Mouse (Mus musculus) heart, postnatal 4 days (tissue): Measurements from ENCODE around the gene Rps16. TPM values are rescaled to one million over a fixed set of nuclear protein-coding genes. Genes with fewer than 3 reads are reported as not detected.

Source experiments
- DNase-seq: peaks from one replicate; pipeline ENCODE4 v3.0.0; 2021
- total RNA-seq, 2 experiments: library from RNA; stranded (reverse); gene quantifications; 2 replicates each; pipeline ENCODE4 v1.2.3; 2021

Gene Rps16
- total RNA-seq, result 1,000 to 10,000 TPM in 1 of 2 experiments, 100 to 1,000 TPM in 1; 972 to 1,025 TPM

DNA sequence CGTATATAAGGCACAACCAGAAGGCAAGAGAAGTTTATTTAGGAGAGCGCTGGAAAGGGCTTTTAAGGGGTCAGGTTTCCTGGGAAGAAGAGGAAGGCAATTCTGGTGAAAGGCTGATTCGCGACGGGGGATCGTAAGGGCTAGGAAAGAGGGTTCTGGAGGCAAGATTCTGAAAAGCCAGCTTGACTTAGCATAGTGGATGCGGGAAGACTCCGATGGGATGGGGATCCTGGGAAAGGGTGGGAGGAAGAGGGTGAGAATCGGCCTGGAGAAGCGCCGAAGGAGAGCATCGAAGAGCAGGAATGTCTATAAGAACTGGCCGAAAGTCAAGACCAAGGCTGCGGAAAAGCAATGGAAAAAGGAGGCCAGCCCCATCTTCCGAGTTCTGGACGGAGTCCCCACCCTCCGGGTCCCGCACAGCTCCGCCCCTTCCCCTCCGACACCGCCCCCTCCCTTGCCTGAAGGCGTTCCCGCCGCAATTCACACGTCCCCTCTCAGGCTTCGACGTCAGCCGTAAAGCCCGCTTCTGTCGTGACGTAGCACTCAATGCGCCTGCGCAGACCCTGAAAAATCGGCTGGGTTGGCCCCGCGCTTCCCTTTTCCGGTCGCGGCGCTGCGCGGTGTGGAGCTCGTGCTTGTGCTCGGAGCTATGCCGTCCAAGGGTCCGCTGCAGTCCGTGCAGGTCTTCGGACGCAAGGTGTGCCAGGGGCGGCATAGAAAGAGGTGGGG lies at the start of gene Rps16:
Rps16 (plus strand) TSS at position 498 of the 729 bp plus-strand sequence.
- peak; percentile 100 for DNase-seq

- DNase-seq, result peak; percentile 78
Observed at GRCm38 (mm10) chr7:28301616-28302433, 48.6 kb upstream of the Rps16 start, which contains the start of gene Dll3. Dll3 (minus strand) TSS chr7:28302238.

GRCm38 (mm10) chr7:28305641-28306040 lies 44.8 kb upstream of the Rps16 start:
- DNase-seq, result no peak

DNA sequence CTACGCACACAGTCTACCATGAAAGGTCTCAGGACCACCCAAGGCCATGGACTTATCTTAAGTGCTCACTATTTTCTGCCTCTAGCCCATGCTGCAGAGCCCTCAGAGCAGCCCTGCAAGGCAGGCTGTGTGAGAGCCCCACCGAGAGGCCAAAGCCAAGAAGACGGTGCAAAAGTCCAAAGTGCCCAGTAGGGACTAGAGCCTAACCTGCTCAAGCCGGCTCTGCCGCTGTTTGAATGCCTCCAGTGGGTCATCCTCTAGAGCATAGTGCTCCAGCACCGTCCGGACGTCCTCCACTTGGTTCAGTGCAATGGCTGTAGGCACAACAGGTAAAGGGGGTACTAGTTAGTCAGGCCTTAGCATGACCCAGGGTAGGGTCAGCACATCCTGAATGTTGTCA lies 44.2 kb upstream of the Rps16 start:
- DNase-seq, result no peak

- DNase-seq, result no peak
Observed at GRCm38 (mm10) chr7:28309737-28310136, 40.7 kb upstream of the Rps16 start.

DNA sequence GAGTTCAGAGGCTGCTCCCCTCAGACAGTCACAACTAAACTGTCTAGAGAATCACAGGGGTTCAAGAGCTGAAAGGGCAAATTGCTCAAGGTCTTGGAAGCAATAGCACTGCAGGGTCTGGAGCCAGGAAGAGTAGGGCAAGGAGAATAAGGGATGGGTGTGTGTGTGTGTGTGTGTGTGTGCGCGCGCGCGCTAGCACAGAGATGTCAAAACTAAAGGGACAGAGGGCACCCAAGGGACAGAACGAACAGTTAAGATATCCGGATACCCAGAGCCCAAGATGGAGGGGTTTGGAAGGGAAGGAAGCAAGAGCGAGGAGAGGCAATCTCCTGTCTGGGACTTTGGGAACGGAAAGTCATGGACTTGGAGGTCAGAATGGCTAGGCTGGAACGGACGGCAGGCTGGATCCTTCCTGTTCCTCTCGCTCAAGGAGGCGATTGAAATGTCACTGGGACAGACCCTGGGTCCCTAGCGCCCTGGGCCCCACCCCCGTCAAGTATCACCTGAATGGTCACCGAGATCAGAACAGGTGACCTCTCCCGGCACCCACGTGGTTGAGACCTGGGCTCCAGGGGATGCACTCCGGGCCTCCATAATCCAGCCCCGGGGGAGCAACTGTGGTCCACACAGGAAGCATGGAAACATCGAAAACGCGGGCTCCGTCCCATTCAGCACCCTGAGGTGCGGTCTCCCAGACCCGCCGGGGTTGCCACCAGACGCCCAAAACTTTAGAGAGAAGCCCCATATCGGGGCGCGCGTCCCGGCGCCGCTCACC lies 39.1 kb upstream of the Rps16 start:
- no peak for DNase-seq

DNA sequence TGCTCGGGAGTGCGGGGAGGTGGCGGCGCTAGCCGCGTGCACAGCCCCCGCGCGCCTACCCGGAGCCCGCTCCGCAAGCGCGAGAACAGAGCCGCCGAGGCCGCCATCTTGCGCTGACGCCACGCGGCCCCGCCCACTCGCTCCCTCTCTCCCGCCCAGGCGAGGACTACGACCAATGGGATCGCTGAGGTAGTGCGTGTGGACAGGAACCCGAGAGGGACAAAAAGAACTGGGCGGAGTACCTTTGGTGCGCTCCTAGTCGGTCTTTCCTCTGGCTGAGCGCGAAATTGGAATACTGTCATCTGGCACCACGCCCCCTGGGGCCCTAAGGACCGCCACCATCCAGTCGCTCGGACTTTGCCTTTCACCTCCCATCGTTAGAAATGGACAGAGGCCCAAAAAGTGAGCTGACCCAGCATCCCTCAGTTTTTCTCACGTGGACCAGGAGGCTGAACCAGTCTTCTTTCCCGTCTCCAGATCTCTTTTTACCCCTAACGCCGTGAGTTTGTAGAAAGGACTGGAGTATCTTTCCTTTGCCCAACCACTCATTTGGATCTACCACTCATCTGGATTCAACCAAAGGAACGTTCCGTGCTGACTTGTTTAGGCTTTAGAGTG lies 38.4 kb upstream of the Rps16 start, which contains the start of gene Timm50:
Timm50 (minus strand) TSS at position 147 of the 618 bp plus-strand sequence.
- peak; percentile 98 for DNase-seq

DNA sequence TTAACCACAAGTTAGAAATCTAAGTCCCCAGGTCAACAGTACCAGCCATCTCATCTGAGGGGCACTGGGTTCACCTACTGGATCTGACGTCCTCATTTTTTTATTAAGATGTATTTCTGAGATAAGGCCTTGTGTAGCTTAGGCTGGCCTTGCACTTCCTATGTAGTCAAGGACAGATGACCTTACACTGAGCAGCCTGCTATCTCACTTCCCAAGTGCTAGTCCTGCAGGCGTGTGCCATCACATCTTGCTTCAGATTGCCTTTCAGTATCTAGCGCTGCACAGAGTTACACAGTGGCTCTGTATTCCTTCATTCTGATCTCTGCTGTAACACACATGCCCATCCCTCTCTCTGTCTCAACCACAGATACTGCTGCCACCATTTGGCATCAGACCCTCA lies 32.4 kb upstream of the Rps16 start:
- DNase-seq, result no peak

- no peak for DNase-seq
Observed at GRCm38 (mm10) chr7:28318714-28319113, 31.7 kb upstream of the Rps16 start.

- DNase-seq, result no peak
Observed at GRCm38 (mm10) chr7:28321974-28322720, 28.3 kb upstream of the Rps16 start.

DNA sequence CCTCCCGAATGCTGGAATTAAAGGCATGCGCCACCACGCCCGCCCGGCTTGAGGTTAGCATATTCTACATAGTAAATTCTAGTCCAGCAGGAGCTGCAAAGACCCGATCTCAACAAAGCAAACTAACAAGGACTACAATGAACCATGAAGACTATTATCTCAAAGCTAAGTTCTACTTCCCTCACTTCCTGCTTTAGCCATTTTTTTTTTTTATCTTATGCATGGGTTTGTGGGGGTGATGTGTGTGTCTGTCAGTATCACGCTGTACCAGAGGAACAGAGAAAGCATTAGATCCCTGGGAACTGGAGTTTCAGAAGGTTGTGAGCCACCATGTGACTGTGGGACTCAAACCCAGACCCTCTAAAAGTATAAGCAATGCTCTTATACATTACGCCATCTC lies 25.2 kb upstream of the Rps16 start:
- no peak for DNase-seq

DNA sequence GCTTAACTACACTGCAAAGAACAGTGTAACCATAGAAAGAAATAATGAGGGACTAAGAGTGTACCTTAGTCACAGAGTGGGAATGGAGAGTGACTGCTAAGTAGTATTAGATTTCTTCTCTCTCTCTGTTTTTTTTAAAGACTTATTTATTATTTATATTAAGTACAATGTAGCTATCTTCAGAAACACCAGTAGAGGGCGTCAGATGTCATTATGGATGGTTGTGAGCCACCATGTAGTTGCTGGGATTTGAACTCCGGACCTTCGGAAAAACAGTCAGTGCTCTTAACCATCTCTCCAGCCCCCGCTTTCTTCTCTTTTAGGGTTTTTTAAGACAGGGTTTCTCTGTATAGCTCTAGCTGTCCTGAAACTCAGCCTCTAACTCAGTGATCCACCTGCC lies 24.0 kb upstream of the Rps16 start:
- no peak for DNase-seq

- DNase-seq, result no peak
Observed at GRCm38 (mm10) chr7:28328260-28328659, 22.2 kb upstream of the Rps16 start.

DNA sequence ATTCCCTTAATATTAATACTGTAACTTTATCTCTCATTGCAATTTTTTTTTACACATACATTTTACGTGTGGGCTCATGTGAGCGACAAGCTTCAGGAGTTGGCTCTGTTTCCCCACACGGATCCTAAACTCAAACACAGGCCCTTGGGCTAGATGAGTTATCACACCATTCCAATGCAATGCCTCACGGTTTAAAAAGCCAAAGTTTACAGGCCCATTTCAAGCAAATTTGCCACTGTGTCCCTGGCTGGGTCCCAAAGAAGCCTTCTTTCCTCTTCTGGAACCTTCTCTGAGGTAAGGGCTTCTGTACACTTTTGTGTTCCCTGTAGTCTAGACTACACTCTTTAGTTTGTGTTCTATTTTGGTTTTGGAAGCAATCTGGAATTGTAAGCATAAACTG lies 15.9 kb upstream of the Rps16 start:
- no peak for DNase-seq

DNA sequence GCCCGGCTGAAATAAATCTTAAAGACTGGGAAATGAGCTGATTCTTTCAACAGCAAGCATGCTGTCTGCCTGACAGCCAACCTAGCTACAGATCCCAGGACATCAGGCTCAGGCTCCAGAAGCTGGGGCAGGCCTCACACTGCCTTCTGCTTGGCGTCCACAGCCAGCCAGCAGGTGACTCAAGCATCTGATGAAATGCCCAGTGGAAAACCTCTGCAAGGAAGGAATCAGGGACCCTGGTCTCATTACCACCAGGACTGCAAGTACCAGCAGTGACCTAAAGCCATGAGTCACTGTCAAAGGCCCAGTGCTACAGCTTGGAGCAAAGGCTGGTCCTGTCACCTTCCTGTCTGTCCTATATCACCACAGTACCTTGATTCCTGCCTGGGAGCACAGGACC lies 15.0 kb upstream of the Rps16 start:
- DNase-seq, result no peak

DNA sequence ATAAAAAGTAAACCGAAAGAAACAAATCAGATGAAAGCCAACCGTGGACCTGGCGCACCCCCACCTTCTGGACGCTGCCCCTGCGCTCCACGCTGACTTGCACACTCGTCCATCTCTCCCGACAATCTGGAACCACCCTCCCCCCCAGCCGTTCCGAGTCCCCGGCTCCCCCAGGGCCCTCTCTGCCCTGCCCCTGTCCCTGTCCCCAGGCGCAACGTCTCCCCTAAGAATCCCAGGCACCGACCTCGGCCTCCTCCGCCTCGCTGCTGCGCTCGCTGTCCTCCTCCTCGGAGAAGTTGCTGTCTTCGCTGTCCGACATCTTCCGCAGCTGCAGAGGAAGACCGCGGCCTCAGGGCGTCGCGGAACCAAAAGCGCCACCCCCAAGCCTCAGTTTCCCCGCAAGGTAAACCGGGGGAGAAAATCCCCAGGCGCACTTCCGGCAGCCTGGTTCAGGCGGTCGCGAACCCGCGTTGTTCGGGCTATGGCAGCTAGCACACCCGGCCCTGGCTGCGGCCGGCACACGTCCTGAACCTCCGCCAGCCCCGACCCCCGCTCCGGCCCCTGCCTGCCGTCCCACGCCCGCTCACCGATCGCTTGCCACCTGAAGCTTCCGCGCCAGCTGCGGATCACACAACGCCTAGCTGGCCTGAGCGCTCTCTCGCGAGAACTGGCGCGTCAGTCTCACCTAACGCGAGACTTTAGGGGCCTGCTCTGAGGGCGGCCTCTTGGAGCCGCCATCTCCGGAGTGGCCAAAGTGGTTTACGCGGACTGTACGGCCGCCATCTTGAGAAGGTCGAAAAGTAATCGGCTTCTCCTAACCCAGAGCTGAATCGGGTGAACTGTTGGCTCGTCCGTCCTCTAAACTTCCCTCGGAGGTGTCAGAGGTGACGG lies 12.1 kb upstream of the Rps16 start, which contains the start of gene Supt5:
Supt5 (minus strand) TSS at position 639 of the 891 bp plus-strand sequence.
- DNase-seq, result peak; percentile 98

DNA sequence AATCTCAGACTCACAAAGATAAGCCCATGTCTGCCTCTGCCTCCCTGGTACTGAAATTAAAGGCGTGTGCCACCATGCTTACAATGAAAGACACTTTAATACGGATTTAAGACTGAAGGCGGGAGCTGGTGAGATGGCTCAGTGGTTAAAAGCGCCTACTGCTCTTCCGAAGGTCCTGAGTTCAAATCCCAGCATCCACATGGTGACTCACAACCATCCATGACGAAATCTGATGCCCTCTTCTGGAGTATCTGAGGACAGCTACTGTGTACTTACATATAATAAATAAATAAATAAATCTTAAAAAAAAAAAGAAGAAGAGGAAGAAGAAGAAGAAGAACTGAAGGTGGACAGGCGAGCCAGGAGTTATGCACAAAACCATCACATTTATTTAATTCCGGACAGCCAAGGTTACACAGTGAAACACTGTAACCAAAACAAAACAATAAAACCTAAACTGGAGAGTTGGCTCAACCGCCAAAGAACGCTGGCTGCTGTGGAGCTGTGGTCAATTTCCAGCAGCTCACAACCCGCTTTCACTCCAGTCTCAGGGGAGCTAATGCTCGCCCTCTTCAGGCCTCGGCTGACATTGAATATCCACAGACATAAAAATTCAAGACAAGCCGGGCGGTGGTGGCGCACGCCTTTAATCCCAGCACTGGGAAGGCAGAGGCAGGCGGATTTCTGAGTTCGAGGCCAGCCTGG lies 11.1 kb upstream of the Rps16 start:
- DNase-seq, result peak; percentile 70

- DNase-seq, result no peak
Observed at GRCm38 (mm10) chr7:28341381-28341780, 9.1 kb upstream of the Rps16 start.

DNA sequence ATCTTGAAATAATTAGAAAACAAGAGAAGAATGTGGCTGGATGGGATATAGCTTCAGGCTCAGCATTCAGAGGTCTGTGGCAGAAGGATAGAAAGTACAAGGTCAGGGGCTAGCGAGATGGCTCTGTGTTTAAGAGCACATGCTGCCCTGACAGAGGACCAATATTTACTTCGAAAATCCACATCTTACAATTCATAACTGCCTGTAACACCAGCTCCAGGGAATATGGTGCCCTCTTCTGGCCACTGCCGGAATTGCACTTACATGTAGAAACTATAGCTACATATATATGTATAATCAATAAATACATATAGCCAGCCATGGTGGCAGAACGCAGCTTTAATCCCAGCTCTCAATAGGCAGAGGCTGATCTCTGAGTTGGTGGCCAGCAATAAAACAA lies 5.8 kb upstream of the Rps16 start:
- DNase-seq, result peak; percentile 70

- DNase-seq, result no peak
Observed at GRCm38 (mm10) chr7:28347746-28348145, 2.7 kb upstream of the Rps16 start.
